Mouse (Mus musculus): ENCODE data around the gene Sec22a. TPM values are rescaled to one million over a fixed set of nuclear protein-coding genes. Genes with fewer than 3 reads are reported as not detected.

The Sec22a gene
- polyA plus RNA-seq, 1 experiment: 1.00 TPM

GRCm38 (mm10) chr16:35308486-35309143, 55.1 kb downstream of the Sec22a start:
- no peak for TF ChIP-seq CTCF (IDR thresholded peaks at IDR 0.05; ENCODE audit: control insufficient read depth, insufficient read depth, low read length)
- TF ChIP-seq POLR2A (IDR thresholded peaks at IDR 0.05; ENCODE audit: borderline replicate concordance, control insufficient read depth, low read depth, low read length): no peak
- 79% methylated on average over 6 of the region's 6 CpGs for WGBS
- Histone ChIP-seq H3K27ac (ENCODE audit: control insufficient read depth, insufficient read depth, low read depth, low read length, poor library complexity) (no peak overlapping the region), H3K4me3 (replicated peaks; ENCODE audit: control insufficient read depth, low read depth, low read length) (no peak overlapping the region), H3K4me1 (ENCODE audit: control insufficient read depth, insufficient read depth, low read length) (no peaks in the 10 kb centered on the region)

GRCm38 (mm10) chr16:35308016-35308415, 55.7 kb downstream of the Sec22a start:
- WGBS: 80% methylated on average over 6 of the region's 6 CpGs

GRCm38 (mm10) chr16:35307331-35307730, 56.4 kb downstream of the Sec22a start:
- Histone ChIP-seq H3K4me3 (replicated peaks; ENCODE audit: control insufficient read depth, low read depth, low read length) (no peak overlapping the region), H3K27ac (ENCODE audit: control insufficient read depth, insufficient read depth, low read depth, low read length, poor library complexity) (no peak overlapping the region), H3K4me1 (ENCODE audit: control insufficient read depth, insufficient read depth, low read length) (no peaks in the 10 kb centered on the region)
- 77% methylated on average over 2 of the region's 2 CpGs for WGBS
- TF ChIP-seq POLR2A (IDR thresholded peaks at IDR 0.05; ENCODE audit: borderline replicate concordance, control insufficient read depth, low read depth, low read length) (no peak), CTCF (IDR thresholded peaks at IDR 0.05; ENCODE audit: control insufficient read depth, insufficient read depth, low read length) (no peak)

More at GRCm38 (mm10) chr16:35308016-35308415, 55.7 kb downstream of the Sec22a start:
- no peak overlapping the region for H3K4me3 ChIP-seq (replicated peaks; ENCODE audit: control insufficient read depth, low read depth, low read length)
- H3K4me1 ChIP-seq (ENCODE audit: control insufficient read depth, insufficient read depth, low read length): no peaks in the 10 kb centered on the region
- no peak overlapping the region for H3K27ac ChIP-seq (ENCODE audit: control insufficient read depth, insufficient read depth, low read depth, low read length, poor library complexity)
- TF ChIP-seq POLR2A (IDR thresholded peaks at IDR 0.05; ENCODE audit: borderline replicate concordance, control insufficient read depth, low read depth, low read length): no peak
- TF ChIP-seq CTCF (IDR thresholded peaks at IDR 0.05; ENCODE audit: control insufficient read depth, insufficient read depth, low read length): no peak

GRCm38 (mm10) chr16:35306631-35307030, 57.1 kb downstream of the Sec22a start:
- Histone ChIP-seq H3K27ac (ENCODE audit: control insufficient read depth, insufficient read depth, low read depth, low read length, poor library complexity) (no peak overlapping the region), H3K4me3 (replicated peaks; ENCODE audit: control insufficient read depth, low read depth, low read length) (no peak overlapping the region), H3K4me1 (ENCODE audit: control insufficient read depth, insufficient read depth, low read length) (no peaks in the 10 kb centered on the region)
- WGBS: 50% methylated on average over 2 of the region's 2 CpGs
- TF ChIP-seq CTCF (IDR thresholded peaks at IDR 0.05; ENCODE audit: control insufficient read depth, insufficient read depth, low read length) (no peak), POLR2A (IDR thresholded peaks at IDR 0.05; ENCODE audit: borderline replicate concordance, control insufficient read depth, low read depth, low read length) (no peak)

GRCm38 (mm10) chr16:35305226-35305625, 58.5 kb downstream of the Sec22a start:
- WGBS: 86% methylated on average over 7 of the region's 7 CpGs
- H3K4me3 ChIP-seq (replicated peaks; ENCODE audit: control insufficient read depth, low read depth, low read length): no peak overlapping the region
- no peaks in the 10 kb centered on the region for H3K4me1 ChIP-seq (ENCODE audit: control insufficient read depth, insufficient read depth, low read length)
- TF ChIP-seq POLR2A (IDR thresholded peaks at IDR 0.05; ENCODE audit: borderline replicate concordance, control insufficient read depth, low read depth, low read length) (no peak), CTCF (IDR thresholded peaks at IDR 0.05; ENCODE audit: control insufficient read depth, insufficient read depth, low read length) (no peak)
- no peak overlapping the region for H3K27ac ChIP-seq (ENCODE audit: control insufficient read depth, insufficient read depth, low read depth, low read length, poor library complexity)

- Histone ChIP-seq H3K4me1 (ENCODE audit: control insufficient read depth, insufficient read depth, low read length) (no peaks in the 10 kb centered on the region), H3K27ac (ENCODE audit: control insufficient read depth, insufficient read depth, low read depth, low read length, poor library complexity) (no peak overlapping the region), H3K4me3 (replicated peaks; ENCODE audit: control insufficient read depth, low read depth, low read length) (no peak overlapping the region)
- WGBS: 81% methylated on average over 5 of the region's 5 CpGs
- no peak for TF ChIP-seq CTCF (IDR thresholded peaks at IDR 0.05; ENCODE audit: control insufficient read depth, insufficient read depth, low read length)
- no peak for TF ChIP-seq POLR2A (IDR thresholded peaks at IDR 0.05; ENCODE audit: borderline replicate concordance, control insufficient read depth, low read depth, low read length)
These were observed 59.3 kb downstream of the Sec22a start for GRCm38 (mm10) chr16:35304416-35304815.

GRCm38 (mm10) chr16:35303721-35304120, 60.0 kb downstream of the Sec22a start:
- H3K4me1 ChIP-seq (ENCODE audit: control insufficient read depth, insufficient read depth, low read length): no peaks in the 10 kb centered on the region
- H3K4me3 ChIP-seq (replicated peaks; ENCODE audit: control insufficient read depth, low read depth, low read length): no peak overlapping the region
- TF ChIP-seq POLR2A (IDR thresholded peaks at IDR 0.05; ENCODE audit: borderline replicate concordance, control insufficient read depth, low read depth, low read length) (no peak), CTCF (IDR thresholded peaks at IDR 0.05; ENCODE audit: control insufficient read depth, insufficient read depth, low read length) (no peak)
- 83% methylated on average over 6 of the region's 6 CpGs for WGBS
- no peak overlapping the region for H3K27ac ChIP-seq (ENCODE audit: control insufficient read depth, insufficient read depth, low read depth, low read length, poor library complexity)

GRCm38 (mm10) chr16:35302441-35303280, 61.1 kb downstream of the Sec22a start:
- TF ChIP-seq CTCF (IDR thresholded peaks at IDR 0.05; ENCODE audit: control insufficient read depth, insufficient read depth, low read length) (no peak), POLR2A (IDR thresholded peaks at IDR 0.05; ENCODE audit: borderline replicate concordance, control insufficient read depth, low read depth, low read length) (no peak)
- Histone ChIP-seq H3K4me1 (ENCODE audit: control insufficient read depth, insufficient read depth, low read length) (no peaks in the 10 kb centered on the region), H3K27ac (ENCODE audit: control insufficient read depth, insufficient read depth, low read depth, low read length, poor library complexity) (no peak overlapping the region), H3K4me3 (replicated peaks; ENCODE audit: control insufficient read depth, low read depth, low read length) (no peak overlapping the region)
- WGBS: 56% methylated on average over 7 of the region's 7 CpGs

Data from bone marrow, adult 2 months (tissue).